Mouse (Mus musculus) midbrain, embryonic 14.5 days (tissue): Measurements from ENCODE around the gene Hnrnpa2b1. TPM values are rescaled to one million over a fixed set of nuclear protein-coding genes. Genes with fewer than 3 reads are reported as not detected.

Experiments used
- ATAC-seq: fragments of 200-750 bp; cut with Nextera tagmentation; 2 replicates; pipeline ENCODE4 v1.8.0; 2017; ENCODE audit warnings: moderate number of reproducible peaks, moderate library complexity; ENCODE audit not compliant: low FRiP score, low TSS enrichment
- DNase-seq: peaks from one replicate; pipeline ENCODE4 v3.0.0-alpha.2; 2015
- H3K27ac ChIP-seq: fragments of 300-500 bp; sonication (generic); replicated peaks from 2 replicates; pipeline ENCODE4 v1.5.1; 2014; ENCODE audit warnings: mild to moderate bottlenecking, low read depth, low read length, moderate library complexity
- H3K27me3 ChIP-seq: fragments of 300-500 bp; sonication (generic); 2 replicates; pipeline ENCODE4 v1.6.1; 2014; ENCODE audit warnings: low read length, control low read depth, mixed read lengths; ENCODE audit not compliant: control insufficient read depth, insufficient read depth
- H3K36me3 ChIP-seq: fragments of 300-500 bp; sonication (generic); 2 replicates; pipeline ENCODE4 v1.6.1; 2014; ENCODE audit warnings: low read length, control low read depth; ENCODE audit not compliant: control insufficient read depth, insufficient read depth
- H3K4me1 ChIP-seq: fragments of 300-500 bp; sonication (generic); 2 replicates; pipeline ENCODE4 v1.6.1; 2014; ENCODE audit warnings: mild to moderate bottlenecking, antibody characterized with exemption, low read length, control low read depth; ENCODE audit not compliant: control insufficient read depth, insufficient read depth
- H3K4me2 ChIP-seq: fragments of 300-500 bp; sonication (generic); 2 replicates; pipeline ENCODE4 v1.6.1; 2014; ENCODE audit warnings: mild to moderate bottlenecking, low read length, moderate library complexity
- H3K4me3 ChIP-seq: fragments of 300-500 bp; sonication (generic); replicated peaks from 2 replicates; pipeline ENCODE4 v1.5.1; 2014; ENCODE audit warnings: low read depth, low read length
- H3K9ac ChIP-seq: fragments of 300-500 bp; sonication (generic); replicated peaks from 2 replicates; pipeline ENCODE4 v1.6.1; 2014; ENCODE audit warnings: mild to moderate bottlenecking, low read length, moderate library complexity
- H3K9me3 ChIP-seq: fragments of 300-500 bp; sonication (generic); 2 replicates; pipeline ENCODE4 v1.6.1; 2016; ENCODE audit warnings: low read length, control low read depth, mixed read lengths; ENCODE audit not compliant: control insufficient read depth
- WGBS: fragments of 180-500 bp; shearing (Covaris S2); extraction: QIAGEN DNeasy Blood & Tissue Kit; methylation state at CpG from one replicate; pipeline ENCODE4 v1.1.7; 2014; 5-methylcytosine and 5-hydroxymethylcytosine counted together
- polyA plus RNA-seq: library from polyadenylated mRNA; unstranded; fragments of >200 nt; fragmentation: Nextera tagmentation; extraction: Ambion mirVana; gene quantifications from 2 replicates; pipeline ENCODE4 v1.2.1, GENCODE M21; 2014

Hnrnpa2b1 gene
- polyA plus RNA-seq, 1 experiment from 2014 or later: 918 TPM

DNA sequence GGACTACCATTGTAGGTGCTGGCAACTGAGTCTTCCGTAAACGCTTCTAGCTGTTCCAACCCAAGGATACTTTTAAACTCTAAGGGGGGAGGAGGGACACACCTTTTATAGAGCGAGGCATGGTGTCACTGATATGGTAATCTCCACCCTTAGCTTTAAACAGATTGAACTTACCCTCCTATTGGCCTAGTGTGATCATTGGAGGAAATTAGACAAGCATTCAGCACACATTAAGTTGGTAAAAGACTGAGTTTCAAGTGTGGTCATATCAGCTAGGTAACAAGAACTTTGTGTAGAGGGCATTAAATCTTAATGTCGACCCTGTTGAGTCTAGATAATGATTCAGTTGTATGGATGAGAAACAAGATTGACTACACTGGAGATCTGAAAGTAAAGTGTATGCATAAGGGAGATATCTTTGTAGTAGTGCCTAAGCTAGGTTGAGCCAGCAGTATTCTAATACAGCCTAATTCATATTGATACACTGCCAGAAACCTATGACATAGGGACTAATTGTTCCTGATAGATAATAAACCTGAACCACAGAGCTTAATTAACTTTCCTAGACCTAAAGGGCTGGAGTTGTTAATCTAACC, 9.5 kb upstream of the Hnrnpa2b1 start:
- no peak for DNase-seq
- Histone ChIP-seq H3K4me3 (no peak overlapping the region), H3K4me2 (no peak overlapping the region), H3K9me3 (no peaks in the 10 kb centered on the region), H3K4me1 (no peaks in the 10 kb centered on the region), H3K36me3 (peaks cover 74% of the 10 kb centered on the region), H3K27me3 (no peaks in the 10 kb centered on the region), H3K9ac (no peak overlapping the region), H3K27ac (no peak overlapping the region)
- 96% methylated on average over 4 of the region's 4 CpGs for WGBS
- no peak for ATAC-seq

DNA sequence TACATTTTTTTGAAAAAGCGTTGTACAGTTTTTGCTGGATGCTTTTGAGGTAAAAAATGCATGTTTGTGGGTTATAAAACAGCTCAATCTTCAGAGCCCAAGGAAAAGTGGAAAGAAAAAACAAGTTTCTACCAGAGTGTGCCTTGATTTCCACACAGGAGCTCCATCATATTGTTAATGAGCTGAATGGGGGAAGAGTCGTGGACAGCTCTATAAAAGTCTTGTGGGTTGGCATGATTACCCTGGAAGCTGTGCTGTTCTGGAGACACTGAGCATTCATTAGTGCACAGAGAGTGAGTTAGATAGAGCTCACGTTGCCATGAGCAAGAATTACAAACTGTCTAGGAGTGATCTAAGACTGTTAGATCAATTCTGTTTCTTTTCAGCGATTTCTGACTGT, 2.5 kb upstream of the Hnrnpa2b1 start:
- Histone ChIP-seq H3K27ac (peak overlapping the region; percentile 100; the same call in 1 of the 2 replicates), H3K4me3 (peak overlapping the region; percentile 100), H3K4me2 (peak overlapping the region; percentile 80), H3K27me3 (no peaks in the 10 kb centered on the region), H3K36me3 (peaks cover 39% of the 10 kb centered on the region), H3K9me3 (no peaks in the 10 kb centered on the region), H3K9ac (peak overlapping the region; percentile 98), H3K4me1 (peaks cover 19% of the 10 kb centered on the region)
- ATAC-seq (no peak), DNase-seq (peak; percentile 45)
- WGBS: 39% methylated on average over 4 of the region's 4 CpGs

DNA sequence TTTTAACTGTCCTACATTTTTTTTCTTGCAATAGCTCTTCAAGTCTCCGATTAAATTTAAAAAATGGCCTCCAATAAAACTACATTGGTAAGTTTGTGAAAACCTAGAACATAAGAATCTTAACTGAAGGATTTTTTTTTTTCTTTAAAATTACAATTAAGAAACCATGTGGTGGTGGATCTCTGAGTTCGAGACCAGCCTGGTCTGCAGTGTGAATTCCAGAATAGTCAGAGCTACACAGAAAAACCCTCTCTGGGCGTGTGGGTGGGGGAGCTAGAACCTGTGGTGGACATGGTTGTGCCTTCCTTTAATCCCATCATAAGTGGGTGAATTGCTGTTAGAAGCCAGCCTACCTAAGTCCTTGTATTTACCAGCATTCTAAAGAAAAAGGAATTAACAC, 2.1 kb upstream of the Hnrnpa2b1 start:
- 11% methylated on average over 3 of the region's 3 CpGs for WGBS
- no peak for ATAC-seq

DNA sequence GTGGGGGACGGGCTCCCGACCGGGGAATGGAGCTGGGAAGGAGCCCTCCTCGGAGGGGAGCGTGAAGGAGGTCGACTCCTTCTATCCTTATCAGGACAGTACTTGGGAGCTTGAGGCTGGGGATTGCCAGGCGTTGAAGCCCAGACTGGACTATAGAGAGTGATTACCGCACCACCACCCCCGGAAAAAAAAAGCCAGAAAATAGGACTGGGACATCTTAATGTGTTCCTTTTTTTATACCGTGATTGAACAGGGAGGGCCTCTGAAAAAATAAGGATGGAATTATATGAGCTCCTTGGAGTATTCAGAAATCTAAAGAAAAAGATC, 1.4 kb upstream of the Hnrnpa2b1 start:
- H3K36me3 ChIP-seq: peaks cover 41% of the 10 kb centered on the region
- H3K9me3 ChIP-seq: no peaks in the 10 kb centered on the region
- DNase-seq: no peak
- H3K27ac ChIP-seq: peak overlapping the region; percentile 100
- H3K9ac ChIP-seq: peak overlapping the region; percentile 98
- H3K4me2 ChIP-seq: peak overlapping the region; percentile 80
- 0% methylated on average over 10 of the region's 10 CpGs for WGBS
- H3K27me3 ChIP-seq: no peaks in the 10 kb centered on the region
- no peak; the same call in 1 of the 2 replicates for ATAC-seq
- H3K4me3 ChIP-seq: peak overlapping the region; percentile 100
- H3K4me1 ChIP-seq: peaks cover 30% of the 10 kb centered on the region

More for the DNA sequence above, 2.1 kb upstream of the Hnrnpa2b1 start:
- Histone ChIP-seq H3K9ac (peak overlapping the region; percentile 98), H3K27ac (peak overlapping the region; percentile 100), H3K9me3 (no peaks in the 10 kb centered on the region), H3K4me2 (peak overlapping the region; percentile 80), H3K4me3 (peak overlapping the region; percentile 100), H3K4me1 (peaks cover 23% of the 10 kb centered on the region), H3K36me3 (peaks cover 40% of the 10 kb centered on the region), H3K27me3 (no peaks in the 10 kb centered on the region)
- DNase-seq: peak; percentile 57

DNA sequence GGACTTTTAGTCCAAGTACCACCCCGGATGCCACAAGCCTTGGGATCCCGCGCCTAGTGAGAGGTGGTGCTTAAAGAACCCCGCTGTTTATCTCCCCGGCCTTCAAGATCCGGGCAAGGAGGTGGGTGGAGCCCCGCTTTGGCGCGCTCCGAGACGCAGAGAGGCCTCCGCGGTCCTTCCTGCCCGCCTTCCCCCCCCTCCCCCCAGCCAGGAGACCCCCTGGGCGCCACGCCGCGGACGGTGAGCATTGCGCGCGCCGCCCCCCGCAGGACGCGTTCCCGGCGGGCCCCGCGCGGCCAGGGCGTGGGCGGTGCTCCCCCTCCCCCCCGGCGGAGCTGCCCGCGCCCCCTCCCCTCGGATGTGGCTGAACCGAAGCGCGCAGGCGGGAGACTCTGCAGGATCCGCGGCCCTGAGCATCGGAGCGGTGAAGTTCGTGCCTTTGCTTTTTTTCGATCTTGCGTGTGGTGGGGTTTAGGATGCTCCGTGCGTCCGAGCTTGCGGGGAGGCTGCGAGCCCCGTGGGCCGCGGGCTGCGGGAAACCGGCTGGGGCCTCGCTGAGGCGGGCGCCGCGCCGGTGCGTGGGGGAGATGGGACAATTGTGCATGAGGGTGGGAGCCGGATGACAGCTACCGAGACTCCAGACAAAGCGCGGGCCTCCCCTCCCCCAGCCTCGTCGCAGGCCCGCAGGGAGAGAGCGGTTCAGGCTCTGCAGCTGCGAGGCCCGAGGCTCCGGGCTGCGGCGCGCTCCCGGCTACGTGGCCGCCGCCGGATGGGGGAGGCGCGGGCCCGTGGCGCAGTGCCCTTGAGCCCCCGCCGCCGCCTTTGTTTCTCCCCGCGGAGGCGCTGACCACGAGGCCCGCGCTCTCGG, 851 bp upstream of the Hnrnpa2b1 start, which contains the start of gene Cbx3:
Cbx3 (plus strand) TSS at position 50 of the 868 bp plus-strand sequence.
- H3K4me2 ChIP-seq: peak within 1 kb of the TSS; percentile 80
- no peaks in the 10 kb centered on the region for H3K27me3 ChIP-seq
- H3K4me1 ChIP-seq: peaks cover 36% of the 10 kb centered on the region
- under 1% methylated on average over 87 of the region's 99 CpGs for WGBS
- peak within 1 kb of the TSS; percentile 100 for H3K4me3 ChIP-seq
- H3K9ac ChIP-seq: peak within 1 kb of the TSS; percentile 100
- peaks cover 43% of the 10 kb centered on the region for H3K36me3 ChIP-seq
- peak within 1 kb of the TSS; percentile 100 for H3K27ac ChIP-seq
- peak; percentile 83 for ATAC-seq
- no peaks in the 10 kb centered on the region for H3K9me3 ChIP-seq
- peak; percentile 96 for DNase-seq

DNA sequence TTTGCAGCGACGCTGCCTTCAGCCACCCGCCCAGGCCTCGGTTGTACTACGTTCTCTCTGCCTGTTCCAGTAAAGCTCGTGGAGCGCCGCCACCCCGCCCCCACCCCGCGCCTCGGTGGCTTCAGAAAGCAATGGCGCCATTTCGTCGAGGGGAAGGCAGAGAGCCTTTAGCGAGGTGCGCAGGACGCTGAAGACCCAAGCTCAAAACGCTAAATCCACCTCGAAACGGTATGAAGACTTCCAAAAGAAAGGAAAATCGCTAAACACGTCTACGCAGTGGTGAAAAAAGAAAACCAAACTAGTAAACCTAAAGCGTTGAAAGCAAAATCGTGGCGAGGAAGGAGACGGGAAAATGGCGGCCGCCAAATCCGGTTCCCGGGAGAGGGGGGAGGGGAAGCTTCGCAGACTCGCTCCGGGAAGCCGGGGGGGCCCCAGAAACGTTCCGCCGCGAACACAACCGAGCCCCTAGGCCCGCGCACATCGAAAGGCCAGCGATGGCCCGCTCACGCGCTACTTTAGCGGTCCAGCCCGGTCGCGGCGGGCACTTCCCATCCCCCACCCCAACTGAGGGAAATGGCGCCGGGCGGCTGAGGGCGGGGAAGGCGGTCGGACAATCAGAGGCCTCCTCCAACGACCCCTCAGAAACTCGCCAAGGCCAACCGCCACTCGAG, 668 bp downstream of the Hnrnpa2b1 start:
- WGBS: under 1% methylated on average over 63 of the region's 63 CpGs
- H3K4me1 ChIP-seq: peaks cover 38% of the 10 kb centered on the region
- ATAC-seq: peak; percentile 37

DNA sequence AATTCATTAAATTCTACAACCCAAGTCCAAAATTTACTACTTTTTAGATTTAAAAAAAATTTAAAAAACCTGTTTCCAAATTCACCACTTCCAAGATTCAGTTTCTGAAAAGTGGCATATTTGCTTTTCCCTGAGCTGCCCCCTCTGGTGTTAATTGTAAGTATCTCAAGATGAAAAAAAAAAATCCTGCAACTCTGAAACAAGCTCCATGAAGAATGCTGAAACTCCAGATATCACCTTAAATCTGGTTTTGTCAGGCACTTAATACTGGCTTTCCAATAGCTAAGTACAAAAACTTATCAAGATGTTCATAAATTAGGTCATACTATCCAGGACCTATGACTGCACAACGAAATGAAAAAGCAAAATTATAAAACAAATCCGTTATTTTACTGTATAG, 2.0 kb downstream of the Hnrnpa2b1 start:
- no peaks in the 10 kb centered on the region for H3K27me3 ChIP-seq
- ATAC-seq: no peak
- no peak overlapping the region for H3K27ac ChIP-seq
- peak; percentile 70 for DNase-seq
- 0% methylated on average over 2 of the region's 2 CpGs for WGBS
- peak overlapping the region; percentile 38 for H3K9ac ChIP-seq
- peaks cover 46% of the 10 kb centered on the region for H3K36me3 ChIP-seq
- H3K4me3 ChIP-seq: peak overlapping the region; percentile 100
- H3K4me1 ChIP-seq: peaks cover 28% of the 10 kb centered on the region
- no peaks in the 10 kb centered on the region for H3K9me3 ChIP-seq
- H3K4me2 ChIP-seq: peak overlapping the region; percentile 80

More for the DNA sequence above, 668 bp downstream of the Hnrnpa2b1 start:
- Histone ChIP-seq H3K27ac (peak overlapping the region; percentile 100), H3K4me3 (peak overlapping the region; percentile 100), H3K9ac (peak overlapping the region; percentile 100), H3K4me2 (peak overlapping the region; percentile 80), H3K36me3 (peaks cover 47% of the 10 kb centered on the region), H3K9me3 (no peaks in the 10 kb centered on the region), H3K27me3 (no peaks in the 10 kb centered on the region)
- peak; percentile 88 for DNase-seq

DNA sequence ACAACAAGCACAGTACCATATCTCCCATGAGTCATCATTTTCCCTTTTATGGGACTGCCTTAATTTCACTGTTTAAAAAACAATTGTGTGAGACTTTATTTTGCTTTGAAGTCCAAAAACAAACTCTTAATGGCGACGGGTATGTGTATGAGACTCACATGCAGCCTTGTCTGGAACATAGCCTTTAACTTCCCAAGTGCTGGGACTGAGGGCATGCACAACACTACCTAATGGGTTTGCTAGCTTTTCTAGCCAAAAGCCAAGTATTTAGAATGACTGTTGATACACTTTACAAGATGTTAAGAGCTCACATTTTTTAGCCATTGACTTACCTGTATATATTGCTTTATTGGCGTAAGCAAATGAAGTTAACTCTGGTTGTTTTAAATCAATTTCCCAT, 9.3 kb downstream of the Hnrnpa2b1 start:
- Histone ChIP-seq H3K27ac (no peak overlapping the region), H3K9me3 (no peaks in the 10 kb centered on the region), H3K36me3 (peaks cover 74% of the 10 kb centered on the region), H3K9ac (no peak overlapping the region), H3K4me2 (no peak overlapping the region), H3K27me3 (no peaks in the 10 kb centered on the region), H3K4me3 (no peak overlapping the region), H3K4me1 (peaks cover under 1% of the 10 kb centered on the region)
- ATAC-seq (no peak), DNase-seq (no peak)
- WGBS: 84% methylated on average over 3 of the region's 3 CpGs
